Mouse (Mus musculus) C2C12 (cell line): ENCODE data around the gene Mei1. TPM values are rescaled to one million over a fixed set of nuclear protein-coding genes. Genes with fewer than 3 reads are reported as not detected.

Source experiments
- H3K27me3 ChIP-seq: one replicate; pipeline ENCODE4 v1.6.1; 2011; ENCODE audit not compliant: control insufficient read depth, insufficient read depth, insufficient read length
- H3K36me3 ChIP-seq: one replicate; pipeline ENCODE4 v1.6.1; 2011; ENCODE audit not compliant: control insufficient read depth, insufficient read depth
- H3K4me3 ChIP-seq: one replicate; pipeline ENCODE4 v1.5.1; 2011; ENCODE audit warnings: mild to moderate bottlenecking, control low read depth; ENCODE audit not compliant: poor library complexity, insufficient read depth, severe bottlenecking
- H3K79me2 ChIP-seq: one replicate; pipeline ENCODE4 v1.6.1; 2011; ENCODE audit not compliant: control insufficient read depth, insufficient read depth
- H3K79me3 ChIP-seq: one replicate; pipeline ENCODE4 v1.6.1; 2011; ENCODE audit warnings: low read depth, control low read depth
- H3ac ChIP-seq: one replicate; pipeline ENCODE3; 2011; ENCODE audit warnings: low read depth; ENCODE audit not compliant: control insufficient read depth, insufficient read length
- CEBPB ChIP-seq: IDR thresholded peaks from one replicate; pipeline ENCODE4 v1.6.1; 2011; ENCODE audit warnings: low read depth, mild to moderate bottlenecking, control low read depth, moderate library complexity
- CTCF ChIP-seq: IDR thresholded peaks from one replicate; pipeline ENCODE4 v1.5.1; 2011; ENCODE audit not compliant: control insufficient read depth, insufficient read depth, insufficient read length
- FOSL1 ChIP-seq: IDR thresholded peaks from one replicate; pipeline ENCODE4 v1.8.0; 2011; ENCODE audit warnings: mild to moderate bottlenecking, low read length; ENCODE audit not compliant: poor library complexity, insufficient read depth, severe bottlenecking
- MAX ChIP-seq: IDR thresholded peaks from one replicate; pipeline ENCODE4 v1.6.1; 2011; ENCODE audit warnings: mild to moderate bottlenecking, control low read depth
- MYOD1 ChIP-seq: IDR thresholded peaks from one replicate; pipeline ENCODE4 v1.6.1; 2011; ENCODE audit warnings: low read depth; ENCODE audit not compliant: control insufficient read depth, insufficient read length
- MYOG ChIP-seq: IDR thresholded peaks from one replicate; pipeline ENCODE4 v1.6.1; 2011; ENCODE audit not compliant: control insufficient read depth, insufficient read length; ENCODE audit errors: extremely low read depth
- USF1 ChIP-seq: IDR thresholded peaks from one replicate; pipeline ENCODE4 v1.6.1; 2011; ENCODE audit warnings: low read depth, mild to moderate bottlenecking, control low read depth, moderate library complexity
- polyA plus RNA-seq: library from polyadenylated mRNA; unstranded; fragments of >200 nt; fragmentation: generic; extraction: Trizol; gene quantifications from one replicate; pipeline ENCODE4 v1.2.1, GENCODE M21; 2012; ENCODE audit warnings: missing spikeins

The Mei1 gene
- polyA plus RNA-seq, 1 experiment = not detected

GRCm38 (mm10) chr15:82170437-82171377, 100.9 kb downstream of the Mei1 start:
- H3K79me2 ChIP-seq = peaks cover 45% of the 10 kb centered on the region
- H3K36me3 ChIP-seq = peaks cover 70% of the 10 kb centered on the region
- no peak overlapping the region for H3K4me3 ChIP-seq
- no peak overlapping the region for H3ac ChIP-seq
- no peaks in the 10 kb centered on the region for H3K27me3 ChIP-seq
- peaks cover 36% of the 10 kb centered on the region for H3K79me3 ChIP-seq
- TF ChIP-seq FOSL1 (no peak), MAX (no peak), MYOD1 (no peak), USF1 (no peak), CEBPB (no peak), CTCF (no peak), MYOG (no peak)

DNA sequence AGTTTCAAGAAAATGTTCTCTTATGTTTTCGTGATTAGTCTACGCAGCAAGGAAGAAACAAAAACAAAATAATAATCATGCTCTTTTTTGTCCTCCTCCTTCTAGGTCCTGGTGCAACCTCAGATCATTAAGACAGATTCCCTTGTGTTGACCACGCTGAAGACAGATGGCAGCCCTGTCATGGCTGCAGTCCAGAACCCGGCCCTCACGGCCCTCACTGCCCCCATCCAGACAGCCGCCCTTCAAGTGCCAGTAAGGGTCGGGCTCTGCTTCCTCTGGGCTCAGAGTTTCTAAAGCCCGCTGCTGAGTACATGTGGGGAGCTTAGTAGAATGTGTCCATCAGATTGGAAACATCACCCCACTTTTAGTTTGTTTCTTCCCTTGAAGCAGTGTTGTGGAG, 102.9 kb downstream of the Mei1 start:
- H3K79me2 ChIP-seq = peaks cover 26% of the 10 kb centered on the region
- no peaks in the 10 kb centered on the region for H3K27me3 ChIP-seq
- no peak overlapping the region for H3ac ChIP-seq
- no peak for TF ChIP-seq CTCF
- no peak for TF ChIP-seq MAX
- no peak for TF ChIP-seq MYOG
- no peak for TF ChIP-seq USF1
- no peak for TF ChIP-seq CEBPB
- no peak for TF ChIP-seq MYOD1
- TF ChIP-seq FOSL1 = no peak
- no peak overlapping the region for H3K4me3 ChIP-seq
- H3K36me3 ChIP-seq = peaks cover 84% of the 10 kb centered on the region
- H3K79me3 ChIP-seq = peaks cover 16% of the 10 kb centered on the region

- no peak for TF ChIP-seq MYOG
- TF ChIP-seq CEBPB = no peak
- TF ChIP-seq FOSL1 = no peak
- no peak for TF ChIP-seq MYOD1
- no peak for TF ChIP-seq CTCF
- no peak for TF ChIP-seq MAX
- TF ChIP-seq USF1 = no peak
- Histone ChIP-seq H3K79me2 (peaks cover 1% of the 10 kb centered on the region), H3K4me3 (no peak overlapping the region), H3ac (no peak overlapping the region), H3K36me3 (peaks cover 100% of the 10 kb centered on the region), H3K27me3 (no peaks in the 10 kb centered on the region), H3K79me3 (no peaks in the 10 kb centered on the region)
Observed at GRCm38 (mm10) chr15:82175091-82175490, 105.3 kb downstream of the Mei1 start.

Other genes with a start within 250 kb of the Mei1 start
- 37.5 TPM for gene Tob2, start 211.2 kb upstream of the Mei1 start, polyA plus RNA-seq
- gene Phf5a, start 198.1 kb upstream of the Mei1 start, polyA plus RNA-seq = 156 TPM
- 368 TPM for gene Aco2, start 197.7 kb upstream of the Mei1 start, polyA plus RNA-seq
- gene Polr3h, start 143.8 kb upstream of the Mei1 start, polyA plus RNA-seq = 164 TPM
- gene Csdc2, start 133.2 kb upstream of the Mei1 start, polyA plus RNA-seq = 1.7 TPM
- gene Pmm1, start 109.1 kb upstream of the Mei1 start, polyA plus RNA-seq = 66.6 TPM
- gene 1700029P11Rik, start 89.5 kb upstream of the Mei1 start, polyA plus RNA-seq = not detected
- 53.7 TPM for gene Xrcc6, start 82.2 kb upstream of the Mei1 start, polyA plus RNA-seq
- 56.6 TPM for gene Desi1, start 36.1 kb upstream of the Mei1 start, polyA plus RNA-seq
- gene Snu13, start 22.4 kb upstream of the Mei1 start, polyA plus RNA-seq = 238 TPM
- not detected for gene 4930407I10Rik, start 10.8 kb upstream of the Mei1 start, polyA plus RNA-seq
- 20.2 TPM for gene Ccdc134, start 57.9 kb downstream of the Mei1 start, polyA plus RNA-seq
- gene Srebf2, start 77.2 kb downstream of the Mei1 start, polyA plus RNA-seq = 180 TPM
- gene Shisa8, start 142.8 kb downstream of the Mei1 start, polyA plus RNA-seq = 0.06 TPM
- 0.16 TPM for gene Tnfrsf13c, start 154.4 kb downstream of the Mei1 start, polyA plus RNA-seq
- gene Cenpm, start 174.8 kb downstream of the Mei1 start, polyA plus RNA-seq = 46.3 TPM
- not detected for gene 1500009C09Rik, start 182.4 kb downstream of the Mei1 start, polyA plus RNA-seq
- 0.06 TPM for gene Sept3, start 204.9 kb downstream of the Mei1 start, polyA plus RNA-seq
- not detected for gene Wbp2nl, start 229.0 kb downstream of the Mei1 start, polyA plus RNA-seq